Mouse (Mus musculus): ENCODE results near the gene Rbm42. TPM values are rescaled to one million over a fixed set of nuclear protein-coding genes. Genes with fewer than 3 reads are reported as not detected.
A peak's percentile ranks its signal among the peaks of the same experiment; 100 is the strongest.

The Rbm42 gene
- 10 to 100 TPM; 54.6 to 56.2 TPM for total RNA-seq (2021)
- long read RNA-seq, experiment 1, transcript Rbm42-201 (10 exons, 1,784 nt), result major isoform, 78 of 120 reads
- long read RNA-seq, experiment 1, transcript Rbm42-202 (9 exons, 1,526 nt), result minor isoform, 32 of 120 reads
- long read RNA-seq, experiment 1, partial matches to known transcripts, result 3 of 120 reads
- long read RNA-seq, experiment 1, other reads (novel, unspliced or antisense), result 7 of 120 reads
- long read RNA-seq, experiment 2, transcript Rbm42-202 (9 exons, 1,526 nt), result minor isoform, 27 of 99 reads
- long read RNA-seq, experiment 2, transcript Rbm42-201 (10 exons, 1,784 nt), result major isoform, 61 of 99 reads
- long read RNA-seq, experiment 2, partial matches to known transcripts, result 5 of 99 reads
- long read RNA-seq, experiment 2, other reads (novel, unspliced or antisense), result 6 of 99 reads

DNA sequence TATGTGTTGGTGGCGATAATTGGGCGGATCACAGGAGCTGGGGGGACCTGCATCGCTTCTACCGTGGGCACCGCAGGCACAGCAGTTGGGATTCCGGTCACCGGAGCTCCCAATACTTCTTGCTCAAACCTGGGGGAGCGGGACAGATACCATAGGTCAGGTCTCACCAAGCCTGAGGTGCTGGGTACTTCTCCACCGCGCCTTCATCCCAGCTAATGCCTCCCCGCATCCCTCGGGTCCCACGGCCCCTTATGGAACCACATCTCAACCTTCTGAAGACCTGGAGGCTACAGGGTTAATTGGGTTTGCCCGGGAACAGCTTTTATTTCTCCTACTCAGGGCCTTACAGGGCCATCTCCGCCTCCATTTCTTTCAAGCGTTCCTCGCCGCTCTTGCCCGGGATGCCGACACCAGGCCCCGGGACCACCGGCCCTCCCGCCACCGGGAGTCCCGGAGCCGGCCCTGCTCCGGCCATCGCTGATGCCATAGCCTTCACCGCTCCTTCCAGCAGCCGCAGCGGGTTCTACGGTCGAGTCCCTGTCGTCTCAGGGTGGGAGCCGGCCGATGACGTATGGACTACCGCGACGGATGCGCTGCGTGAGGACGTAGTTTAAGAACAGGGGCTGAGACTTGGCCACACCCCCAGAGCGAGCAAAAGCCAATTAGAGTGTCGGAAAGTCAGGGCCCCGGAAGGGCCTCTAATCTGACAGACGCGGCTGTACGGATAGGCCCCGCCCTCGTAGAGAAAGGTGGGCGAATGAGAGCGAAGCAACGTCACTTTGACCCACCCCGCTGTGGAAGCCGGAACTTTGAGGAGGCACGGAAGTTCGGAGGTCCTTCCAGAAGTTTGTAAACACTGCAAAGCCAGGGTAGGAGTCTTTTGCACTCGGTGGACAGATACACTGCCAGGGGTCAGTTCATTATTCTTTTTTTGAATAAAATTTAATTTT lies at the start of gene Rbm42:
Gene Rbm42, minus strand, starts transcription at position 727 of the 950 bp plus-strand sequence.
- DNase-seq (ENCODE audit: low spot score in 2 of 2), result peak; percentile 90 to 98

DNA sequence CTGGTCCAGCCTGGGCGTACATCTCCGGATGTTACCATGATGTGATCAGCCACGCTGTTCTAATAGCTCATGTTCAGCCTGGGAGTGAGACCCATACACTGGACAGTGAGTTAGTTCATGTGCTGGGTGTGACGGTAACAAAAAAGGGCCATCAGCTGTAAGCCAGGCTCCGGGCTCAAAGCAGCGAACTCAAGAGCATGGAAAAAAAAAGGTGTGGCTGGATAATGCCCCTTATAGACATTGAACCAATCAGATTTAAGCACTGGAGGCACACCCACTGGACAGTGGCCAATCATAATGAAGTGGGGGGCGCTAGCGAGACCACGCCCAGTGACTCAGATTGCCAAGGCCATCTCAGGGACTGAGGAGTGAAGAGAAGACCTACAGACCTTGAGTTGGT lies 48.5 kb upstream of the Rbm42 start, which contains the start of gene 2200002J24Rik:
Gene 2200002J24Rik, plus strand, starts transcription at position 338 of the 400 bp plus-strand sequence.
- DNase-seq (ENCODE audit: low spot score in 2 of 2), result no peak

DNA sequence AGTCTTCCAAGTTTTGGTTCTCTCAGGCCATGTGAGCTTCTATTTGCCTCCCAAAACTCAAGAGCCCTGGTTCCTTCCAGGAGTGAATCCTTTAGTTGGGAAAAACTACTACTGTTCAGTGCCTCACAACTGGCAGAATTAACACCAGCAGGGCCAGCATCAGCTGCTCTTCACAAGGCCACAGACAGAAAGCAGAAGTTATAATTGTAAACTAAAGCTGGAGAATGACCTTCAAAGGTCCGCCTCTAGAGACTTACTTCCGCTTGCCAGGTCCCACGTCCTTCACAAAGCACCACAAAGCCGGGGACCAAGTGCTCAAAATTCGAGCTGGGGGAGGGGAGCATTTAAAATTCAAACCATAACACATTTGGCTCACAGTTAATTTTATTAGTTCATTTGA lies 48.0 kb upstream of the Rbm42 start:
- no peak for DNase-seq (ENCODE audit: low spot score in 2 of 2)

DNA sequence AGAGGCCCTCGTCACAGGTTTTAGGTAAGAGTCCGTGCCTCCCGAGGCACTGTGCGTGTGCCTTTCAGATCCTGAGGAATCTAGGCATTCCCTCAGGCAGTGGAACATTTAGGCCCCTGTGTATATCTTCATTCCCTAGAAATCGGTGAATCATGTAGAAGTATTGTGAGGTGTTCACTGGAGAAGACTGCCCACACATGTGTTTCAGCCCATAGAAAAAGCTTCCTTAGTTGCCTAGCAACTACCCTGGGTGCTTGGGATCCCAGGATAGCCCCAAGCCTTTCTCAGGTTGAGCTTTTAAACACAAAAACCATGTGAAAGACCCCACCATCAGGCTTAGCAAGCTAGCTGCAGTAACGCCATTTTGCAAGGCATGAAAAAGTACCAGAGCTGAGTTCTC lies 38.2 kb upstream of the Rbm42 start:
- DNase-seq (ENCODE audit: low spot score in 2 of 2), result no peak

DNA sequence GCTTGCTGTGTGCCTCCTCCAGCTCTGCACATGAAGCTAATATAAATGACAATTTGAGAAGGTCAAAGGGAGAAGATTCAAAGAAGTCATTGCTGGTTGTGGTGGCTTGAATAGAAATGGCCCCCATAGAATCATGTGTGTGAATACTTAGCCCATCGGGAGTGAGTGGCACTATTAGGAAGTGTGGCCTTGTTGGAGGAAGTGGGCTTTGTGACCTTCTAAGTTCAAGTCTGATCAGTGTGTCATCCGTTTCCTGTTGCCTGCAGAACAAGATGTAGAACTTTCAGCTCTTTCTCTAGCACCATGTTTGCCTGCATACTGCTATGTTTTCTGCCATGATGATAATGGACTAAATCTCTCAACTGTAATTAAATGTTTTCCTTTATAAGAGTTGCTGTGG lies 33.3 kb upstream of the Rbm42 start:
- no peak for DNase-seq (ENCODE audit: low spot score in 2 of 2)

DNA sequence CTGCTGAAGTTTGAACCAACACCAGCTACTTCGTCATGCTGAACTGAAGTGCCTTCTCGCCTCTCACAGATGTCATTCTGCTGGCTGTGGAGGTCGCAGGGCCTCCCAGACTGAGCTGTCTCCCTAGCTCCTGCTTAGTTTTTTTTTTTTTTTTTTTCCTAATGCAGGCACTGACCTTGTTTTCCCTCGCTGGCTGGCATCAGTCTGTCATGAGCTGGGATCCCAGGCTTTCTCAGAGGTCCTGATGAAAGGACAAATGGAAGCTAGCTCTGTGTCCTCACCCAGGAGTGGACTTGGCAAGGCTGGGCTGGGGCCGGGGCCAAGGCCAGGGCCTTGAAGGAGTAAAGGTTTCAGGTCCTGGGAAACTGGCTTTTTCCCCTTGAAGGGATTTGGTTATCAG lies 31.8 kb upstream of the Rbm42 start:
- no peak for DNase-seq (ENCODE audit: low spot score in 2 of 2)

DNA sequence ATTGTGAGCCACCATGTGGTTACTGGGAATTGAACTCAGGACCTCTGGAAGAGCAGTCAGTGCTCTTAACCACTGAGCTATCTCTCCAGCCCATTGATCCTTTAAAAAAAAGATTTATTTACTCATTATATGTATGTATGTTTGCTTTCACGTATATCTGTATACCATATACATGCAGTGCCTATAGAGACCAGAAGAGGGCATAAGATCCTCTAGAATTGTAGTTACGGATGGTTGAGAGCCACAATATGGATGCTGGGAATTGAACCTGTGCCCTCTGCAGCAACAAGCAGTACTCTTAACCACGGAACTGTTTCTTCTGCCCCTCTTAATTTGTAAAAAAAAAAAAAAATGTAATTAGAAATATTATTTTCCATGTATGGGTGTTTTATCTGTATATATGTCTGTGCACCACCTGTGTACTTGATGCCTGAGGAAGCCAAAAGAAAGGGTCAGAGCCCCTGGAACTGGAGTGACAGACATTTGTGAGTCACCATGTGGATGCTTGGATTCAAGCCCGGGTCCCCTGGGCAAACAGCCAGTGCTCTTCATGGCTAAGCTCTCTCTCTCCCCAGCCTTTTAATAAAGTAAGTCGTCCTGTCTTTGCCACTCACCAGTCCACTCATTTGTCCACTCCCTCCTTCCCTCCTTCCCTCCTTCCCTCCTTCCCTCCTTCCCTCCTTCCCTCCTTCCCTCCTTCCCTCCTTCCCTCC lies 28.3 kb upstream of the Rbm42 start:
- peak in 1 of 2 experiments; percentile 30 for DNase-seq (ENCODE audit: low spot score in 2 of 2)

DNA sequence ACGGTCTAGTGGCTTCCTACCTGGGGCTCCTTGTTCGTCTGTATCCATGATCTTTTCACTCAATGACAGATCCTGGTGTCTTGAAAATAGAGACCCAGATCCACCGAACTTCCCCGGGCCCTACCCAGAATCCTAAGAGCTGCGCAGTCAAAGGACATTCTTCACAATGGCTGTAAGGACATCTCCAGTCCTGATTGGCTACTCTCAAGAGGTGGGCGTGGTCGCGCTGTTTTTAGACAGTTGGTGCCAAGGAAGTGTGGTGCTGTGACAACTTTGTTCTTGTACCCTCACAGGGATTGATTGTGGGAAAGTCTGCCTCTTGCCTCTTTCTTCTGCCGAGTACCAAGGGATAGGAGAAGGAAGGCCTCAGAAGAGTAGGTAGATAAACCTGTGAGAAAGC lies 21.4 kb upstream of the Rbm42 start, which contains the start of gene Pmis2:
Gene Pmis2, minus strand, starts transcription at position 126 of the 400 bp plus-strand sequence.
- no peak for DNase-seq (ENCODE audit: low spot score in 2 of 2)

DNA sequence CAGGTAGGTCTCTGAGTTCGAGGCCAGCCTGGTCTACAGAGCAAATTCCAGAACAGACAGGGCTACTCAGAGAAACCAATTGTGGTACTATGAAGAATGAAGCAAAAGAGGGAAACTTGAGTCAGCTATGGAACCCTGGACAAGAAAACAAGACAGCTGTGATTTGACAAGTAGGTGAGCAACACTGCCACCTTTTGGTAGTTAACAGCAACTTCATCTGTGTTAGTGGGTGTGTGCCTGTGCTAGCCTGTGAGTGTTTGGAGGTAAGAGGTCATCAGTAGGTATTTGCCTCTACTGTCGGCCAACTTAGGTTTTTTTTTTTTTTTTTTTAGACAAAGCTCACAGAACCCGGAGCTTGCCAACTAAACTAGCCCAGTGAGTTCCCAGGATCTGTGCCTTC lies 19.1 kb upstream of the Rbm42 start:
- DNase-seq (ENCODE audit: low spot score in 2 of 2), result no peak

DNA sequence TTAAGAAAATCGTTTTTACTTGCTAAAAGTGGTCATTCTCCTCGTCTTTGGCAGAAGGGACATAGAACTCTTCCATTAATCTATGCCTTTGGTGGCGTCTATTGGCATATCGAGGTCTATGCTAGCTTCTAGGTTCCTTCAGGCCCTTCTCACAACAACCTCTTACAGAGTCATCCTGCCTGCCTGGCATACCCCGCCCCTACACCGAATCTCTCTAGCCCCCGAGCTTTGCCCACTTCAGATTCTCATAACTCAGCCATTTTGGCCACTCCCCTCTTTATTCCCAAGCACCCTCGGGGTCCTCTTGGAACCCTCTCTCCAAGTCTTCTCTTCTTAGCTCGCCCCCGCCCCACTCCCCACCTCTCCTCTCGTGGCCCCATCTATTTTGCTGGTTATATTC lies 15.2 kb upstream of the Rbm42 start:
- no peak for DNase-seq (ENCODE audit: low spot score in 2 of 2)

DNA sequence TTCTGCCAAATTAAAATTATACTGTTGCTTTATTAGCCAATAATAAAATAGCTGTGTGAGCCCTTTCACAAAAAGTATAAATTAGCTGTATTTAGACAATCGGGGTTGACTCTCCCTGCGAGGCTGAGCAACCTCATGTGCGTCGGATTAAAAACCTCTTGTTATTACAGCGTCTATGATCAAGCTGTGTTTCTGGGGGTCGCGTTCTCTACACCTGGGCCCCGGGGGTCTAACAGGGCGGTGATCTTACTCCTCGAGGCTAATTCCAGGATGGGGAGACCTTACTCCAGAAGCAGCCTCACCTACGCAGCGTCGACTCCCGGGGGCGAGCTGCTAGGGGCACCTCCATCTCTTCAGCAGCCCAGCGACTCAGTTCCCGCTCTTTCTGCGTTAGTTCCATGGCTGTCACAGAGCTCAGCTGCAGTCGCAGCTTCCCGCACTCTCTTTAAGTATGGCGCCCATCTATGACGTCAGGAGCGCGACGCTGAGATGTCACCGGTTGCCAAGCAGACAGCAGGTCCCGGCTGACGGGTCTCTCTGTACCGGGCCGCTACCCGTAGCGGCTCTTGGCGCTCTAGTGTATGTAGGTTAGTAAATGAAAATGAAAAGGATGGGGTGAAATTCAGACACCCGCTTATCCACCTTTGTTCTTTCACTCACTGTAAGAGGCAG lies 14.5 kb upstream of the Rbm42 start, which contains the start of gene Haus5:
Gene Haus5, minus strand, starts transcription at position 466 of the 672 bp plus-strand sequence.
- peak; percentile 68 to 86 for DNase-seq (ENCODE audit: low spot score in 2 of 2)

DNA sequence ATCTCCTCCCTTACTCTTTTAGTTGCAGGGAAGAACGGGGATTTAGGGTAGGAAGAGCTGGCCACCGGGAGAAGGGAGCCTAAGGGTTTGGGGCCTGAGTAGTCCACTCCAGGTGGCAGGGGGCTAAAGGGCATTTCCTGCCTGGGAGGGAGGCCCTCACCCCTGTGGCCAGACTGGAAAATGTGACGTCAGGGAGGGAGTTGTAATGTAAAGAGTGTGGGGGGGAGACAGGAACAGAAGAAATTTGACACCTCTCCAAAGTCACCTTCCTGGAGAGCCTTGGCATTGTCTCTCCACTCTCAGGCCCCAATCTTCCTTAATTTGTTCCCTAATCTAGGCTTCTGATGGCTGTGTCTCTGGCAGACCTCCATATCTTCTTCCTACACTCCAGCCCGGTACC lies 11.0 kb downstream of the Rbm42 start:
- no peak for DNase-seq (ENCODE audit: low spot score in 2 of 2)

DNA sequence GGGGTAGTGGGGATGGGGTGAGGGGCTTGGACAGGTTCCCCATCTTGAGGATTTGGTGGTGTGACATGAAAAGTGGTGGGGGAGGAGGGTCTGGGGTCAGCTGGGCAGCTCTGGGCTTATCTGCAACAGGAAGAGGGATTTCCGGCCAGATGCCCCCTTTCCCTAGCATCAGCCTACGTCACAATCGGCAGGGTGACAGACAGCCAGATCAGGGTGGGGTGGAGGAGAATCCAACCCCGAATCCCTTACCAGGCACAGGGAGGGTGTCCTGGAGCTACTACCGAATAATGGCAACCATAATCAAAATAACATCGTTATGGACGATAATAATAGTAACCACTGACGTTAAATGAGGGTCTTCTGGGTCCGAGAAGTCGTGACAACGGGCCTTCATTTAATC lies 13.7 kb downstream of the Rbm42 start:
- no peak for DNase-seq (ENCODE audit: low spot score in 2 of 2)

DNA sequence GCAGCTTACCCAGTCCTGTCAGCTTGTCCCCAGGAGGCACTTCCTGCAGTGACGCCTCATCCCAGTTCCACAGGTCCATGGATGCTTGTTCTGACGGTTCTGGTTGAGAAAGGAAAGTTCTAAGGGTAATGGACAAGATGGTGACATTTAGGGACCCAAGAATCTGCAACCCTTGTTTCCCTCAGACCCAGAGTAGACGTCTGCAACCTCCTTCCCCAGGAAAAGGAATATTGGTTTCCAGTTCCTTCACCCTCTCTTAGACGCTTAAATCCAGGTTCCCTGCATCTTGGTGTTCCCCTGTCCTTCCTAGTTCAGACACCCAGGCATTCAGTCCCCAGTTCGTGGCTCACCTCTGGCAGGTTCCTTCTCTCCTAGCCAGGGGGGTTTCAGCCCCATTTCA lies 14.4 kb downstream of the Rbm42 start, which contains the start of gene Etv2:
Gene Etv2, minus strand, starts transcription at position 101 of the 400 bp plus-strand sequence.
- DNase-seq (ENCODE audit: low spot score in 2 of 2), result no peak

DNA sequence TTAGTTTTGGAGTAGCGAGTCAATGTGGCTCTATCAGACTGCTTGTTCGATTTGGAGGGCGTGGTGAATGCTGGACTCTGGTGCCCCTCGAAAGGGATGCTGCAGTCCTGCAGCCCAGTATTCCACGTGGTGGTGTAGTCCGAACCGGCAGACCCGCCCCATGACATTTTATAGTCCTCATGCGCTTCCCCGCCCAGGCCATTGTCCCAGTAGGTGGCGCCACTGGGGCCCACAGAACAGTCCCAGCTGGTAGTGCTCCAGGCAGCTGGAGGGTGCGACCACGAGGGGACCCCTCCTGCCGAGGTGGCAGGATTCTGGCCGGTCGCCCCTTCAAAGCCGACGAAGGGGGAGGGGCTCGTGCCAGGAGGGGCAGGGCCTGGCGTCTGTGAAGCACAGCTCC lies 15.5 kb downstream of the Rbm42 start:
- peak in 1 of 2 experiments; percentile 53 for DNase-seq (ENCODE audit: low spot score in 2 of 2)

DNA sequence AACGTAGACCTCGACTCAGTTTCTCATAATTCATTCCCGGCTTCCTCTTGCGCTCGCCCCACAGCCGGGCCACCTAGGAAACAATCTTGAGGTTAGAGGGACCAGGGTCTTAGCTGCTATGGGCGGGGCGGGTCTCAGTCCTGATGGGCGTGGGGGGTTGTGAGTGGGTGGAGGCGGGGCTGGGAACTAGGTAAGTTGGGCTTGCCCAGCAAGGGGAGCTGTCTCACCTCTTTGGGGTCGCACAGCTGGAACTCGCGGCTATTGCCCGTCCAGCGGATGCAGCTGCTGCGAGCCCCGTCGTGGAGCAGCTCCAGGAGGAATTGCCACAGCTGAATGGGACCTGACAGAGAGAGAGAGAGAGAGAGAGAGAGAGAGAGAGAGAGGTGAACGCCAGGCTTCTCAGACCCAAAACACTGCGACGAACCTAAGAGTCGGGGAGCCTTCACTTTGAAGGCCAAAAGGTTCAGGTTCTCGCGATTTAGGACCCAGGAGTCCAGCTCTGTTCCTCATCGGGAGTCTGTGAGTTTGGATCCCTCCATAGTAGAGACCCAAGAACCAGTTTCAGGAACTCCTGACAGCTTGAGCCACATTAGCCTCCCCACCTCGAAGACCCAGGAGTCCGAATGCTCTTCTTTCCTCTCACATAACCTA lies 16.2 kb downstream of the Rbm42 start:
- no peak for DNase-seq (ENCODE audit: low spot score in 2 of 2)

DNA sequence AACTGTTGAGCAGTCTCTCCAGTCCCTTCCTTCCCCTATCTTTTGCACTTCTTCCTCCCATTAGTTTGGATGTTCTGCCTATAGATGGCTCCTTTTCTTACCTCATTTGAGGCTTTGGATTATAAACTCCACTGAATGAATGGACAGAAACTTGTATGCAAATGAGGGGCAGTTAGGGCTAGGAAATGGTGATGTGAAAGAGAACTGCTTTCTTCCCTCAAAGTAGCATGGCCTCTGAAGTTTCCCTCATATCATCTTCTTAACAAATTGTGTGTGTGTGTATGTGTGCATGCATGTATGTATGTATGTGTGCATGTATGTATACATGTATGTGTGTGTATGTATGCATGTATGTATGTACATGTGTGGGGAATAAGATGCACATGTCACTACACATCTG lies 21.1 kb downstream of the Rbm42 start:
- DNase-seq (ENCODE audit: low spot score in 2 of 2), result no peak

DNA sequence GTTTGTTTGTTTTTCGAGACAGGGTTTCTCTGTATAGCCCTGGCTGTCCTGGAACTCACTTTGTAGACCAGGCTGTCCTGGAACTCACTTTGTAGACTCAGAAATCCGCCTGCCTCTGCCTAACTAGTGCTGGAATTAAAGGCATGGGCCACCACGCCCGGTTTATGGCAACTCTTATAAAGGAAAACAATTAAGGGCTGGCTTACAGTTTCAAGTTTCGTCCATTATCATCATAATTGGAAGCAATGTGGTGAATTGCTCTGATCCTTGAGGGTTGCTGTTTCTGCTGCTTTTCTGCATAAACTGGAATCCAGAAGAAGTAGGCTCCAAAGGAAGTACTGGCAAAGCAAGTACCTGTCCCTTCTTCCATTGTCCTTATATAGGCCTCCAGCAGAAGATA lies 23.5 kb downstream of the Rbm42 start:
- no peak for DNase-seq (ENCODE audit: low spot score in 2 of 2)

DNA sequence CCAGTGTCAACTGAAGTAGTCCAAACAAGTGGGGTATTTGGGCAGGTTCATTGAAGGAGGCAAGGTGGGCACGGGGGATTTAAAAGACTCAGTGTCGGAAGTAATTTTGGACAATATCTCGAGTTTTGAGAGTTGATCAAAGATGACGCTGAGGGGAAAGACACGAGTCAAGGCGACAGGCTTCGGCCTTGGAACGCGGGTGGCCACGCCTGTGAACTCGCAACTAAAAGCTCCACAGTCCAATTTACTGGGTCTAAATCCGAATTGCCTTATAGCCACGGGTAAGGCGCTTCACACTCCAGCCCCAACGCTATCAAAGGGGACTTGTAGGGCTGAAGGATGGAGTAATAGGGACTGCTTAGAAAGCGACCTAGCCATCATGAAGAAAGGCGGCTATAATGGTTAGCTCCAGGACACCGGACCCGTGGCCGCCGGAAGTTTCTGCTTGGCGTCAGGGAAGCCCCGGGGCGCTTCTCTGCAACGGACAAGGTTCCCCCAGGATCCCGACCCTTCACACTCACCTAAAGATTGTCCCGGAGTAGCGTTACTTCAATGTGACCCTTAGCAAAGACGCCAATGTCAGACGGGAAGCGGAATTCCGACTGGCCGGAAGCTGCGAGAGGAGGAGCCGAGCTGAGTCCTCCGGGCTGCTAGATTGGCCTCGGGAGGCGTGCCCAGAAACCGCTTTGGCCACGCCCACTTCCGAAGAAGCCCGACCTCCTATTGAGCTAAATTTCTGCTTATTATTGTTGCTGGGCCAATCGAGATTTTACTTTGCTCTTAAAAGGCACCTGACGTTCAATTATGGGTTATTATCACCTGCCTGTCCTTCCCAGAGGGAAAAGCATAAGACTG lies 24.4 kb downstream of the Rbm42 start, which contains the start of gene Cox6b1:
Gene Cox6b1, minus strand, starts transcription at position 622 of the 855 bp plus-strand sequence.
- DNase-seq (ENCODE audit: low spot score in 2 of 2), result peak; percentile 74 to 85

Data from gastrocnemius, postnatal 4 days (tissue).